Mouse (Mus musculus) C2C12 (cell line): ENCODE results near the gene Uhrf2. TPM values are rescaled to one million over a fixed set of nuclear protein-coding genes. Genes with fewer than 3 reads are reported as not detected.
A peak's percentile ranks its signal among the peaks of the same experiment; 100 is the strongest.

Source experiments
- H3K27me3 ChIP-seq: one replicate; pipeline ENCODE4 v1.6.1; 2011; ENCODE audit not compliant: control insufficient read depth, insufficient read depth, insufficient read length
- H3K36me3 ChIP-seq: one replicate; pipeline ENCODE4 v1.6.1; 2011; ENCODE audit not compliant: control insufficient read depth, insufficient read depth
- H3K4me3 ChIP-seq: one replicate; pipeline ENCODE4 v1.5.1; 2011; ENCODE audit warnings: mild to moderate bottlenecking, control low read depth; ENCODE audit not compliant: poor library complexity, insufficient read depth, severe bottlenecking
- H3K79me2 ChIP-seq: one replicate; pipeline ENCODE4 v1.6.1; 2011; ENCODE audit not compliant: control insufficient read depth, insufficient read depth
- H3K79me3 ChIP-seq: one replicate; pipeline ENCODE4 v1.6.1; 2011; ENCODE audit warnings: low read depth, control low read depth
- H3ac ChIP-seq: one replicate; pipeline ENCODE3; 2011; ENCODE audit warnings: low read depth; ENCODE audit not compliant: control insufficient read depth, insufficient read length
- CEBPB ChIP-seq: IDR thresholded peaks from one replicate; pipeline ENCODE4 v1.6.1; 2011; ENCODE audit warnings: low read depth, mild to moderate bottlenecking, control low read depth, moderate library complexity
- CTCF ChIP-seq: IDR thresholded peaks from one replicate; pipeline ENCODE4 v1.5.1; 2011; ENCODE audit not compliant: control insufficient read depth, insufficient read depth, insufficient read length
- FOSL1 ChIP-seq: IDR thresholded peaks from one replicate; pipeline ENCODE4 v1.8.0; 2011; ENCODE audit warnings: mild to moderate bottlenecking, low read length; ENCODE audit not compliant: poor library complexity, insufficient read depth, severe bottlenecking
- MAX ChIP-seq: IDR thresholded peaks from one replicate; pipeline ENCODE4 v1.6.1; 2011; ENCODE audit warnings: mild to moderate bottlenecking, control low read depth
- MYOD1 ChIP-seq: IDR thresholded peaks from one replicate; pipeline ENCODE4 v1.6.1; 2011; ENCODE audit warnings: low read depth; ENCODE audit not compliant: control insufficient read depth, insufficient read length
- MYOG ChIP-seq: IDR thresholded peaks from one replicate; pipeline ENCODE4 v1.6.1; 2011; ENCODE audit not compliant: control insufficient read depth, insufficient read length; ENCODE audit errors: extremely low read depth
- USF1 ChIP-seq: IDR thresholded peaks from one replicate; pipeline ENCODE4 v1.6.1; 2011; ENCODE audit warnings: low read depth, mild to moderate bottlenecking, control low read depth, moderate library complexity
- polyA plus RNA-seq: library from polyadenylated mRNA; unstranded; fragments of >200 nt; fragmentation: generic; extraction: Trizol; gene quantifications from one replicate; pipeline ENCODE4 v1.2.1, GENCODE M21; 2012; ENCODE audit warnings: missing spikeins

Gene Uhrf2
- polyA plus RNA-seq, 1 experiment, result 23.4 TPM

DNA sequence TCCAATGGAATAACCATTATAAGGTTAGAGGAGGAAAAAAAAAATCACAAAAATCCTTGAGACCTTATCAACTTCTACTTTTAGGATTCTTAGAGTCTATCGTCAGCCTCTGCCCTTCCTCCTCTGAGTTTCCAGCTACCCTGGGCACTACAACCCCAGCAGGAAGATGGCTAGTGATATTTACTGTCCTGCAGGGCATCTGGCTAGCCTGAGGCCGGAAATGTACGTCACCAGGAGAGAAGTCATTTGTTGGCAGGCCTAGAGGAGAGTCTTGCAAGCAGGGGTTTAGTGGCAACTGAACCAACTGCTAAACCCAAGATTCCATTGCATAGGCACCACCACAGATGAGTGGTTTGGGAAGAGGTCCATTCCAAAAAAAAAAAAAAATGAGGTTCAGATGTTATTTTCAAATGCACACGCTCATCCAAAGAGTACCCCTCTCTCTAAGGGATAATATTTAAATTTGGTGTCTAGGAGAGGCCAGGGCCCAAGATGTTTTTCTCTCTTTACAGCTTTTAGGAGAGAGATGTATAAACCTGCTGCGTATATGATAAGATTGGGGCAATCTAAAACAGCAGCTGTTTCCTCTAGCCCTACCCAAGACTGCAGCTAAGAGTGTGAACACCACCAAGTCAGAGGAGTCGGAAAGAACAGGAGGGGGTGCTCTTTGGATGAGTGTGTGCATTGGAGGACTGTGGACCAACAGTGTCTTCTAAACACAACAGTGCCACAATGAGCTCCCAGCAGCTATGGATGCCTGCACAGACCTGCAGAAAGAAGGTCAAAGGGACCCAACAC lies 74.9 kb downstream of the Uhrf2 start:
- Histone ChIP-seq H3K4me3 (no peak overlapping the region), H3K79me2 (no peaks in the 10 kb centered on the region), H3ac (no peak overlapping the region), H3K27me3 (no peaks in the 10 kb centered on the region), H3K36me3 (no peaks in the 10 kb centered on the region), H3K79me3 (no peaks in the 10 kb centered on the region)
- TF ChIP-seq MAX (no peak), CTCF (no peak), MYOG (no peak), CEBPB (no peak), USF1 (no peak), FOSL1 (no peak), MYOD1 (no peak)

DNA sequence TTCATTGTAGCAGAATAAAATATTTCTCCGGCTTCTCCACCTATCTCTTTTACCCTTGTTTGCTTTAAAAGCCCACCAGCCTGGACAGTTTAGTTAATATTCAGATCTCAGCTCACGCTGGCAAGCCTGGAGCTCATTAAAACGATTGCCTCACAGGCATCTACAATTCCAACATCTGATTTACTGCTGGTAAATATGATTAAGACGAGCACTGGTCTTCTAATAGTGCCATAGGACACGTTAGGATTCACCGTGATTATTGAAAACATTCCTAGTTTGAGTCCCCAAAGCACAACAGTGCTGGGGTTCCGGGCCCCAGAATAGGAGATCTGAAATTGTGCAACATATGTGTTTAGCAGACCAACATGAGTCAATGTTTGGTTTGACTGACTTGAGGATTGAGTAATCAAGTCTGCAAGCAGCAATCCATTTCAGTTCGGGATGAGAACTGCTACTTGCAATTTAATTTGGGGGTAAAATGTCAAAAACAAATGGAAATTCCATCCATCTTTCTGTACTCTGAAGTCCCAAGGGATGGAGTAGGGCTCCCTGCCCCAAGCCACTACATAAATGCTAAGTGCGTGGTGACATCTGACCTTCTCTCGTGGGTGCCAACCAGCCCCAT lies 77.0 kb downstream of the Uhrf2 start:
- Histone ChIP-seq H3ac (no peak overlapping the region), H3K27me3 (no peaks in the 10 kb centered on the region), H3K79me2 (no peaks in the 10 kb centered on the region), H3K36me3 (no peaks in the 10 kb centered on the region), H3K79me3 (no peaks in the 10 kb centered on the region), H3K4me3 (no peak overlapping the region)
- TF ChIP-seq CEBPB (peak; percentile 99), USF1 (no peak), MAX (no peak), FOSL1 (no peak), CTCF (no peak), MYOD1 (no peak), MYOG (no peak)

DNA sequence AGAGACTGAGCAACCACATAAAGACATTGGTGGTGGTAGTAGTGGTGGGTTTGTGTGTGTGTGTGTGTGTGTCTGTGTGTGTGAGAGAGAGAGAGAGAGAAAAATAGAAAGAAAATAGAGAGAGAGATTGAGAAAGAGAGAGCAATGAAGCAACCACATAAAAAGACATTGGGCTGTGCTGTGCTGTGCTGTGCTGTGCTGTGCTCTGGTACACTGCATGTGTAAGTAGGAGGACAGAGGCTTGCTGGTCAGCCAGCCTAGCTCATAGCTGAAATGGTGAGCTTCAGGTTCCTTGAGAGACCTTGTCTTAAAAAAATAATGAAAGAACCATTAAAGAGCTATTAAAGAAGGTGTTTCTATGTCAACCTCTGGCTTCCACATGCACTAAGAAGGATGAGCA lies 78.3 kb downstream of the Uhrf2 start:
- Histone ChIP-seq H3K27me3 (no peaks in the 10 kb centered on the region), H3K79me2 (no peaks in the 10 kb centered on the region), H3ac (no peak overlapping the region), H3K4me3 (no peak overlapping the region), H3K79me3 (no peaks in the 10 kb centered on the region), H3K36me3 (no peaks in the 10 kb centered on the region)
- TF ChIP-seq MYOG (no peak), MYOD1 (no peak)

DNA sequence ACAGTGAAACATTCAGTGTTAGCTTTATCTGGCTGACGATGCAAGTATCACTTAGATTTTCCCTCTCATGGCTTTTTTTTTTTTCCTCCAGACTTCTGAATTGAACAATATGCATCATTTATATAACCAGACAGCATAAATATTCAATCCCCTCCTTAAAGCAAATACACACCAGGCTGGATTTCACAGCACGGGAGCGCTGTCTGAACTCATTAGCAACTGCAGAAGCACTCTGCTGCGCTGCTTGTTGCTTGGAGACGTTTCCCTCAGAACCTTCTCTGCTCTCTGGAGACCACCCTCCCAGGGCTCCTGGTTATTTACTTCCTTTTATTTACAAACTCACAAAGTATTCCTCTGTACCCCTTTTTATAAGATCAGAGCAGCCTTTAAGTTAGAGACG lies 78.8 kb downstream of the Uhrf2 start:
- TF ChIP-seq MYOG (no peak), MYOD1 (no peak), CEBPB (no peak), FOSL1 (no peak), CTCF (no peak), MAX (no peak)
- H3K4me3 ChIP-seq, result no peak overlapping the region

DNA sequence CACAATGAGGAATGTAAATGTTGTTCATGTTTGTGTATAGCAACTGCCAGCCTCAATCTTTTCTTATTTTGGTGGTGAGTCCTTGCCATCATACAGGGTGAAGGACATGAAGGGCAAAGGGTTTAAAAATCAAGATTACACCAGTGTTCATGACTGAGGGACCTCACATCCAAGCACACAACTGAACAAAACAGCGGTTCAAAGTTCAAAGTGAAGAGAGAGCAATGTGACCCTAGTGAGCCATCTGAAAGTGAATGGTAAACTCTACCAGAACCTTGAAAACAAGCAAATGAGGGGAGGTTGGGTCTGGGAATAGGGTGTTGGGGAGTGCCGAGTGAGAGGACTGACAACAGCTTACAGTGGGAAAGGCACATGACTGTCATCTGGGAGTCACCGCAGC lies 81.1 kb downstream of the Uhrf2 start:
- TF ChIP-seq MYOG (no peak), MYOD1 (no peak), CEBPB (no peak), MAX (no peak), FOSL1 (no peak), CTCF (no peak), USF1 (no peak)
- no peaks in the 10 kb centered on the region for H3K79me3 ChIP-seq
- H3K36me3 ChIP-seq, result no peaks in the 10 kb centered on the region
- H3K79me2 ChIP-seq, result no peaks in the 10 kb centered on the region
- no peak overlapping the region for H3ac ChIP-seq
- no peaks in the 10 kb centered on the region for H3K27me3 ChIP-seq
- no peak overlapping the region for H3K4me3 ChIP-seq

More for the DNA sequence above, 78.8 kb downstream of the Uhrf2 start:
- H3K27me3 ChIP-seq, result no peaks in the 10 kb centered on the region
- no peaks in the 10 kb centered on the region for H3K79me3 ChIP-seq
- no peaks in the 10 kb centered on the region for H3K79me2 ChIP-seq
- no peaks in the 10 kb centered on the region for H3K36me3 ChIP-seq
- H3ac ChIP-seq, result no peak overlapping the region
